Mouse (Mus musculus) liver, embryonic 12.5 days (tissue): Measurements from ENCODE around the gene Calhm4. TPM values are rescaled to one million over a fixed set of nuclear protein-coding genes. Genes with fewer than 3 reads are reported as not detected.

Experiments
- ATAC-seq: fragments of 200-750 bp; cut with Nextera tagmentation; 2 replicates; pipeline ENCODE4 v1.8.0; 2017; ENCODE audit warnings: moderate number of reproducible peaks, mild to moderate bottlenecking, moderate library complexity
- H3K27ac ChIP-seq: fragments of 300-500 bp; sonication (generic); 2 replicates; pipeline ENCODE4 v1.5.1; 2016; ENCODE audit warnings: mild to moderate bottlenecking
- H3K27me3 ChIP-seq: fragments of 300-500 bp; sonication (generic); replicated peaks from 2 replicates; pipeline ENCODE4 v1.6.1; 2016; ENCODE audit warnings: mild to moderate bottlenecking, moderate library complexity
- H3K36me3 ChIP-seq: fragments of 300-500 bp; sonication (generic); 2 replicates; pipeline ENCODE4 v1.6.1; 2016; ENCODE audit warnings: mild to moderate bottlenecking, moderate library complexity
- H3K4me1 ChIP-seq: fragments of 300-500 bp; sonication (generic); 2 replicates; pipeline ENCODE4 v1.6.1; 2016
- H3K4me2 ChIP-seq: fragments of 300-500 bp; sonication (generic); 2 replicates; pipeline ENCODE4 v1.6.1; 2016; ENCODE audit warnings: mild to moderate bottlenecking, moderate library complexity
- H3K4me3 ChIP-seq: fragments of 300-500 bp; sonication (generic); 2 replicates; pipeline ENCODE4 v1.5.1; 2016; ENCODE audit warnings: mild to moderate bottlenecking, moderate library complexity
- H3K9ac ChIP-seq: fragments of 300-500 bp; sonication (generic); 2 replicates; pipeline ENCODE4 v1.6.1; 2016; ENCODE audit warnings: mild to moderate bottlenecking, moderate library complexity
- H3K9me3 ChIP-seq: fragments of 300-500 bp; sonication (generic); replicated peaks from 2 replicates; pipeline ENCODE4 v1.6.1; 2016; ENCODE audit warnings: mild to moderate bottlenecking, moderate library complexity
- WGBS: fragments of 180-500 bp; shearing (Covaris S2); methylation state at CpG from one replicate; pipeline ENCODE4 v1.1.7; 2016; ENCODE audit not compliant: insufficient replicate concordance; 5-methylcytosine and 5-hydroxymethylcytosine counted together
- polyA plus RNA-seq: library from polyadenylated mRNA; unstranded; fragments of >200 nt; fragmentation: Nextera tagmentation; extraction: Ambion mirVana; gene quantifications from 2 replicates; pipeline ENCODE4 v1.2.1, GENCODE M21; 2016

Calhm4 gene
- polyA plus RNA-seq = not detected in 2 replicates

GRCm38 (mm10) chr10:34044210-34044609 is at the start of gene Calhm4:
TSS of gene Calhm4 (minus strand) at chr10:34044310.
- Histone ChIP-seq H3K27ac (no peak within 1 kb of the TSS), H3K27me3 (no peaks in the 10 kb centered on the region), H3K9me3 (no peaks in the 10 kb centered on the region), H3K36me3 (no peaks in the 10 kb centered on the region), H3K4me3 (no peak within 1 kb of the TSS), H3K9ac (no peak within 1 kb of the TSS), H3K4me2 (no peak within 1 kb of the TSS), H3K4me1 (no peaks in the 10 kb centered on the region)
- no peak for ATAC-seq
- WGBS = 58% methylated on average over 5 of the region's 5 CpGs

GRCm38 (mm10) chr10:34091888-34092287 is 47.8 kb upstream of the Calhm4 start:
- H3K27me3 ChIP-seq = no peaks in the 10 kb centered on the region
- H3K4me3 ChIP-seq = no peak overlapping the region
- WGBS = 49% methylated on average over 5 of the region's 5 CpGs

GRCm38 (mm10) chr10:34090481-34090880 is 46.4 kb upstream of the Calhm4 start:
- 40% methylated on average over 1 of the region's 1 CpGs for WGBS
- no peaks in the 10 kb centered on the region for H3K9me3 ChIP-seq
- no peaks in the 10 kb centered on the region for H3K27me3 ChIP-seq

More at GRCm38 (mm10) chr10:34091888-34092287, 47.8 kb upstream of the Calhm4 start:
- no peak for ATAC-seq
- Histone ChIP-seq H3K36me3 (no peaks in the 10 kb centered on the region), H3K27ac (no peak overlapping the region), H3K4me2 (no peak overlapping the region), H3K4me1 (0 out of 2 replicates have a peak, but pooled peaks cover 8% of the 10 kb centered on the region), H3K9me3 (no peaks in the 10 kb centered on the region), H3K9ac (no peak overlapping the region)

GRCm38 (mm10) chr10:34089517-34089916 is 45.4 kb upstream of the Calhm4 start:
- H3K36me3 ChIP-seq = no peaks in the 10 kb centered on the region
- H3K27ac ChIP-seq = no peak overlapping the region
- no peaks in the 10 kb centered on the region for H3K27me3 ChIP-seq
- ATAC-seq = no peak
- WGBS = 39% methylated on average over 3 of the region's 3 CpGs
- H3K4me3 ChIP-seq = no peak overlapping the region
- H3K9ac ChIP-seq = no peak overlapping the region
- H3K4me1 ChIP-seq = no peaks in the 10 kb centered on the region
- no peak overlapping the region for H3K4me2 ChIP-seq
- H3K9me3 ChIP-seq = no peaks in the 10 kb centered on the region

More at GRCm38 (mm10) chr10:34090481-34090880, 46.4 kb upstream of the Calhm4 start:
- ATAC-seq = no peak
- H3K9ac ChIP-seq = no peak overlapping the region
- H3K4me3 ChIP-seq = no peak overlapping the region
- no peaks in the 10 kb centered on the region for H3K36me3 ChIP-seq
- no peaks in the 10 kb centered on the region for H3K4me1 ChIP-seq
- no peak overlapping the region for H3K27ac ChIP-seq
- no peak overlapping the region for H3K4me2 ChIP-seq

GRCm38 (mm10) chr10:34088515-34088914 is 44.4 kb upstream of the Calhm4 start:
- H3K36me3 ChIP-seq = no peaks in the 10 kb centered on the region
- H3K4me1 ChIP-seq = no peaks in the 10 kb centered on the region
- 63% methylated on average over 2 of the region's 2 CpGs for WGBS
- no peaks in the 10 kb centered on the region for H3K27me3 ChIP-seq
- H3K4me3 ChIP-seq = no peak overlapping the region
- H3K9me3 ChIP-seq = no peaks in the 10 kb centered on the region
- H3K9ac ChIP-seq = no peak overlapping the region
- H3K4me2 ChIP-seq = no peak overlapping the region
- H3K27ac ChIP-seq = no peak overlapping the region
- ATAC-seq = no peak

GRCm38 (mm10) chr10:34086514-34086913 is 42.4 kb upstream of the Calhm4 start:
- H3K27me3 ChIP-seq = no peaks in the 10 kb centered on the region
- H3K4me2 ChIP-seq = no peak overlapping the region
- no peak overlapping the region for H3K27ac ChIP-seq
- H3K36me3 ChIP-seq = no peaks in the 10 kb centered on the region
- H3K9me3 ChIP-seq = no peaks in the 10 kb centered on the region
- H3K4me3 ChIP-seq = no peak overlapping the region
- ATAC-seq = no peak
- H3K4me1 ChIP-seq = no peaks in the 10 kb centered on the region
- WGBS = 83% methylated on average over 1 of the region's 1 CpGs
- no peak overlapping the region for H3K9ac ChIP-seq

GRCm38 (mm10) chr10:34074522-34075200 is 30.6 kb upstream of the Calhm4 start:
- Histone ChIP-seq H3K9ac (no peak overlapping the region), H3K36me3 (no peaks in the 10 kb centered on the region), H3K27ac (no peak overlapping the region), H3K4me3 (no peak overlapping the region), H3K4me2 (no peak overlapping the region), H3K27me3 (no peaks in the 10 kb centered on the region), H3K9me3 (no peaks in the 10 kb centered on the region), H3K4me1 (no peaks in the 10 kb centered on the region)
- ATAC-seq = no peak
- WGBS = 71% methylated on average over 5 of the region's 5 CpGs

GRCm38 (mm10) chr10:34071650-34072049 is 27.5 kb upstream of the Calhm4 start:
- no peak overlapping the region for H3K4me3 ChIP-seq
- H3K27me3 ChIP-seq = no peaks in the 10 kb centered on the region
- no peak overlapping the region for H3K27ac ChIP-seq
- ATAC-seq = no peak
- no peaks in the 10 kb centered on the region for H3K36me3 ChIP-seq
- H3K4me1 ChIP-seq = no peaks in the 10 kb centered on the region
- no peaks in the 10 kb centered on the region for H3K9me3 ChIP-seq
- WGBS = 61% methylated on average over 2 of the region's 2 CpGs
- H3K4me2 ChIP-seq = no peak overlapping the region
- no peak overlapping the region for H3K9ac ChIP-seq

- ATAC-seq = no peak
- no peak overlapping the region for H3K4me2 ChIP-seq
- H3K27me3 ChIP-seq = no peaks in the 10 kb centered on the region
- no peaks in the 10 kb centered on the region for H3K36me3 ChIP-seq
- H3K4me3 ChIP-seq = no peak overlapping the region
- no peak overlapping the region for H3K27ac ChIP-seq
- 49% methylated on average over 5 of the region's 5 CpGs for WGBS
- no peak overlapping the region for H3K9ac ChIP-seq
- H3K9me3 ChIP-seq = no peaks in the 10 kb centered on the region
- H3K4me1 ChIP-seq = no peaks in the 10 kb centered on the region
Measured at GRCm38 (mm10) chr10:34070999-34071492, 26.9 kb upstream of the Calhm4 start.

GRCm38 (mm10) chr10:34069606-34070005 is 25.5 kb upstream of the Calhm4 start:
- no peak for ATAC-seq

GRCm38 (mm10) chr10:34066591-34066990 is 22.5 kb upstream of the Calhm4 start:
- ATAC-seq = no peak
- 48% methylated on average over 3 of the region's 3 CpGs for WGBS

More at GRCm38 (mm10) chr10:34069606-34070005, 25.5 kb upstream of the Calhm4 start:
- no peak overlapping the region for H3K9ac ChIP-seq
- no peaks in the 10 kb centered on the region for H3K9me3 ChIP-seq
- H3K4me2 ChIP-seq = no peak overlapping the region
- no peak overlapping the region for H3K27ac ChIP-seq
- no peak overlapping the region for H3K4me3 ChIP-seq
- no peaks in the 10 kb centered on the region for H3K27me3 ChIP-seq
- H3K4me1 ChIP-seq = no peaks in the 10 kb centered on the region
- H3K36me3 ChIP-seq = no peaks in the 10 kb centered on the region
- 42% methylated on average over 1 of the region's 1 CpGs for WGBS

GRCm38 (mm10) chr10:34053987-34054386 is 9.9 kb upstream of the Calhm4 start:
- ATAC-seq = no peak
- no peaks in the 10 kb centered on the region for H3K4me1 ChIP-seq
- H3K9me3 ChIP-seq = no peaks in the 10 kb centered on the region
- no peaks in the 10 kb centered on the region for H3K27me3 ChIP-seq
- H3K27ac ChIP-seq = no peak overlapping the region
- H3K4me3 ChIP-seq = no peak overlapping the region
- 54% methylated on average over 2 of the region's 2 CpGs for WGBS
- H3K4me2 ChIP-seq = no peak overlapping the region
- H3K36me3 ChIP-seq = no peaks in the 10 kb centered on the region
- no peak overlapping the region for H3K9ac ChIP-seq

More at GRCm38 (mm10) chr10:34066591-34066990, 22.5 kb upstream of the Calhm4 start:
- no peaks in the 10 kb centered on the region for H3K36me3 ChIP-seq
- no peak overlapping the region for H3K9ac ChIP-seq
- H3K4me2 ChIP-seq = no peak overlapping the region
- H3K27me3 ChIP-seq = no peaks in the 10 kb centered on the region
- H3K27ac ChIP-seq = no peak overlapping the region
- no peaks in the 10 kb centered on the region for H3K9me3 ChIP-seq
- H3K4me1 ChIP-seq = no peaks in the 10 kb centered on the region
- no peak overlapping the region for H3K4me3 ChIP-seq
